Mouse (Mus musculus): ENCODE results near the gene Panx2.

DNA sequence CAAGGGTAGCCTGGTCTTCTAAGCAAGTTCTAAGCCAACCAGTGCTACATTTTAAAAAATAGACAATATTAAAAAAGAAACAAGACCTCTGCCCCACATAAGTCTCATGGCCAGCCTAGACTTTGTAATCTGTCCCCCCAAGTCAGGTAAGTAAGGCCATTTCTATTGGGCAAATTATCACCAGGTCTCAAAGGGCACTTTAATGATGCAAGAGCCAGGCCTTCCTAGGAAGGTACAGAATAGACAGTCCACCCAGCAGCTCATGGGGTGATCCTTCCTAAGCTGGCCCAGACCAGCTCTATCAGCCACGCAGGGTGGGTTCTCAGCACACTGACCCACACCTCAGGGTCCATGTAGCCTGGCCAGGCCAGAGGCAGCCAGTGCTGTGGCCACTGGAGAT, 24.4 kb downstream of the Panx2 start:
- no peak for TF ChIP-seq POLR2A (IDR thresholded peaks at IDR 0.05; ENCODE audit: low read depth, low read length)
- no peak for TF ChIP-seq MAX (IDR thresholded peaks at IDR 0.05; ENCODE audit: low read length)
- TF ChIP-seq ZC3H11A (IDR thresholded peaks at IDR 0.05; ENCODE audit: low read depth, low read length) = no peak
- TF ChIP-seq CTCF (conservative IDR thresholded peaks at IDR 0.05 in 1 of 2, IDR thresholded peaks at IDR 0.05 in 1 of 2; ENCODE audit: low read depth in 2 of 2, low read length in 2 of 2) = no peak
- no peak for TF ChIP-seq CHD1 (IDR thresholded peaks at IDR 0.05; ENCODE audit: low read depth, low read length)
- TF ChIP-seq USF2 (conservative IDR thresholded peaks at IDR 0.05; ENCODE audit: low read depth, low read length) = no peak
- TF ChIP-seq MAZ (IDR thresholded peaks at IDR 0.05; ENCODE audit: low read depth, low read length) = no peak
- TF ChIP-seq ZKSCAN1 (IDR thresholded peaks at IDR 0.05; ENCODE audit: borderline replicate concordance, low read depth, low read length) = no peak
- no peak for TF ChIP-seq CHD2 (IDR thresholded peaks at IDR 0.05; ENCODE audit: low read length)
- TF ChIP-seq USF1 (IDR thresholded peaks at IDR 0.05; ENCODE audit: low read depth, low read length) = no peak
- TF ChIP-seq KAT2A (IDR thresholded peaks at IDR 0.05; ENCODE audit: insufficient replicate concordance, low read length) = no peak
